Mouse (Mus musculus) midbrain, embryonic 16.5 days (tissue): Measurements from ENCODE around the gene Rpl21. TPM values are rescaled to one million over a fixed set of nuclear protein-coding genes. Genes with fewer than 3 reads are reported as not detected.

ENCODE experiments used
- ATAC-seq: fragments of 200-750 bp; cut with Nextera tagmentation; 2 replicates; pipeline ENCODE4 v1.8.0; 2017; ENCODE audit warnings: moderate TSS enrichment
- H3K27ac ChIP-seq: fragments of 300-500 bp; sonication (generic); 2 replicates; pipeline ENCODE4 v1.5.1; 2014; ENCODE audit warnings: mild to moderate bottlenecking, low read length, mixed read lengths
- H3K27me3 ChIP-seq: fragments of 300-500 bp; sonication (generic); 2 replicates; pipeline ENCODE4 v1.6.1; 2014; ENCODE audit warnings: low read depth, low read length, mixed read lengths; ENCODE audit not compliant: control insufficient read depth, insufficient read depth
- H3K36me3 ChIP-seq: fragments of 300-500 bp; sonication (generic); 2 replicates; pipeline ENCODE4 v1.6.1; 2014; ENCODE audit warnings: mild to moderate bottlenecking, low read length, moderate library complexity, mixed read lengths; ENCODE audit not compliant: control insufficient read depth, insufficient read depth
- H3K4me1 ChIP-seq: fragments of 300-500 bp; sonication (generic); 2 replicates; pipeline ENCODE4 v1.6.1; 2014; ENCODE audit warnings: mild to moderate bottlenecking, low read length, mixed read lengths; ENCODE audit not compliant: control insufficient read depth, insufficient read depth
- H3K4me2 ChIP-seq: fragments of 300-500 bp; sonication (generic); 2 replicates; pipeline ENCODE4 v1.6.1; 2014; ENCODE audit warnings: mild to moderate bottlenecking, low read length, mixed read lengths
- H3K4me3 ChIP-seq: fragments of 300-500 bp; sonication (generic); 2 replicates; pipeline ENCODE4 v1.5.1; 2014; ENCODE audit warnings: low read depth, mild to moderate bottlenecking, low read length, moderate library complexity, mixed read lengths
- H3K9ac ChIP-seq: fragments of 300-500 bp; sonication (generic); 2 replicates; pipeline ENCODE4 v1.6.1; 2014; ENCODE audit warnings: low read depth, low read length, mixed read lengths
- H3K9me3 ChIP-seq: fragments of 300-500 bp; sonication (generic); replicated peaks from 2 replicates; pipeline ENCODE4 v1.6.1; 2014; ENCODE audit warnings: mild to moderate bottlenecking, low read length, mixed read lengths; ENCODE audit not compliant: control insufficient read depth, poor library complexity, severe bottlenecking
- WGBS: fragments of 180-500 bp; shearing (Covaris S2); extraction: QIAGEN DNeasy Blood & Tissue Kit; methylation state at CpG from one replicate; pipeline ENCODE4 v1.1.7; 2014; 5-methylcytosine and 5-hydroxymethylcytosine counted together
- polyA plus RNA-seq: library from polyadenylated mRNA; unstranded; fragments of >200 nt; fragmentation: Nextera tagmentation; extraction: Ambion mirVana; gene quantifications from 2 replicates; pipeline ENCODE4 v1.2.1, GENCODE M21; 2015

Rpl21 gene
- polyA plus RNA-seq, 1 experiment from 2014 or later: 300 TPM

- Histone ChIP-seq H3K27me3 (no peaks in the 10 kb centered on the region), H3K4me2 (no peak overlapping the region)
- ATAC-seq: no peak
Measured at GRCm38 (mm10) chr5:146848936-146849582, 16.4 kb downstream of the Rpl21 start.

GRCm38 (mm10) chr5:146856106-146856505 lies 23.4 kb downstream of the Rpl21 start:
- H3K27ac ChIP-seq: no peak overlapping the region
- no peaks in the 10 kb centered on the region for H3K4me1 ChIP-seq
- H3K4me3 ChIP-seq: no peak overlapping the region
- no peak overlapping the region for H3K4me2 ChIP-seq
- no peaks in the 10 kb centered on the region for H3K36me3 ChIP-seq
- no peaks in the 10 kb centered on the region for H3K27me3 ChIP-seq
- ATAC-seq: no peak
- WGBS: 97% methylated on average over 3 of the region's 3 CpGs
- H3K9me3 ChIP-seq: no peaks in the 10 kb centered on the region
- H3K9ac ChIP-seq: no peak overlapping the region

More at GRCm38 (mm10) chr5:146848936-146849582, 16.4 kb downstream of the Rpl21 start:
- H3K4me1 ChIP-seq: peaks cover 10% of the 10 kb centered on the region
- no peak overlapping the region for H3K27ac ChIP-seq
- WGBS: 94% methylated on average over 4 of the region's 4 CpGs
- H3K9me3 ChIP-seq: no peaks in the 10 kb centered on the region
- H3K4me3 ChIP-seq: no peak overlapping the region
- H3K36me3 ChIP-seq: no peaks in the 10 kb centered on the region
- no peak overlapping the region for H3K9ac ChIP-seq

GRCm38 (mm10) chr5:146857620-146858019 lies 24.9 kb downstream of the Rpl21 start:
- Histone ChIP-seq H3K4me3 (no peak overlapping the region), H3K9me3 (no peaks in the 10 kb centered on the region), H3K27ac (no peak overlapping the region), H3K27me3 (no peaks in the 10 kb centered on the region), H3K4me2 (no peak overlapping the region), H3K9ac (no peak overlapping the region), H3K4me1 (no peaks in the 10 kb centered on the region), H3K36me3 (no peaks in the 10 kb centered on the region)
- no peak for ATAC-seq
- 82% methylated on average over 8 of the region's 8 CpGs for WGBS

GRCm38 (mm10) chr5:146858772-146859171 lies 26.1 kb downstream of the Rpl21 start:
- H3K27ac ChIP-seq: no peak overlapping the region
- no peak overlapping the region for H3K9ac ChIP-seq
- WGBS: 78% methylated on average over 9 of the region's 9 CpGs
- 0 out of 2 replicates have a peak, but pooled peaks have one; percentile 45 for ATAC-seq
- no peak overlapping the region for H3K4me2 ChIP-seq
- no peaks in the 10 kb centered on the region for H3K36me3 ChIP-seq
- no peaks in the 10 kb centered on the region for H3K27me3 ChIP-seq
- no peaks in the 10 kb centered on the region for H3K4me1 ChIP-seq
- no peak overlapping the region for H3K4me3 ChIP-seq
- H3K9me3 ChIP-seq: no peaks in the 10 kb centered on the region

- no peak overlapping the region for H3K4me3 ChIP-seq
- no peaks in the 10 kb centered on the region for H3K4me1 ChIP-seq
- H3K36me3 ChIP-seq: no peaks in the 10 kb centered on the region
- no peaks in the 10 kb centered on the region for H3K9me3 ChIP-seq
- H3K4me2 ChIP-seq: no peak overlapping the region
- ATAC-seq: no peak
- 74% methylated on average over 8 of the region's 8 CpGs for WGBS
- H3K9ac ChIP-seq: no peak overlapping the region
- no peaks in the 10 kb centered on the region for H3K27me3 ChIP-seq
- H3K27ac ChIP-seq: no peak overlapping the region
Measured at GRCm38 (mm10) chr5:146859246-146859645, 26.6 kb downstream of the Rpl21 start.

GRCm38 (mm10) chr5:146860222-146860998 lies 27.7 kb downstream of the Rpl21 start:
- no peak overlapping the region for H3K27ac ChIP-seq
- no peak overlapping the region for H3K9ac ChIP-seq
- ATAC-seq: no peak
- no peaks in the 10 kb centered on the region for H3K9me3 ChIP-seq
- 84% methylated on average over 18 of the region's 18 CpGs for WGBS
- H3K4me1 ChIP-seq: no peaks in the 10 kb centered on the region
- H3K27me3 ChIP-seq: no peaks in the 10 kb centered on the region
- no peaks in the 10 kb centered on the region for H3K36me3 ChIP-seq
- H3K4me2 ChIP-seq: no peak overlapping the region
- no peak overlapping the region for H3K4me3 ChIP-seq

GRCm38 (mm10) chr5:146861588-146861987 lies 28.9 kb downstream of the Rpl21 start:
- Histone ChIP-seq H3K9me3 (no peaks in the 10 kb centered on the region), H3K27me3 (no peaks in the 10 kb centered on the region), H3K4me1 (no peaks in the 10 kb centered on the region), H3K4me3 (no peak overlapping the region), H3K4me2 (no peak overlapping the region), H3K9ac (no peak overlapping the region), H3K36me3 (no peaks in the 10 kb centered on the region), H3K27ac (no peak overlapping the region; the same call in 1 of the 2 replicates)
- no peak for ATAC-seq
- WGBS: 41% methylated on average over 7 of the region's 7 CpGs

- no peak overlapping the region for H3K4me2 ChIP-seq
- no peak overlapping the region for H3K27ac ChIP-seq
- no peak overlapping the region for H3K4me3 ChIP-seq
- H3K36me3 ChIP-seq: no peaks in the 10 kb centered on the region
- no peak overlapping the region for H3K9ac ChIP-seq
- H3K27me3 ChIP-seq: no peaks in the 10 kb centered on the region
- H3K4me1 ChIP-seq: 0 out of 2 replicates have a peak, but pooled peaks cover 4% of the 10 kb centered on the region
- H3K9me3 ChIP-seq: no peaks in the 10 kb centered on the region
- ATAC-seq: no peak
- 82% methylated on average over 4 of the region's 4 CpGs for WGBS
Measured at GRCm38 (mm10) chr5:146865511-146865910, 32.8 kb downstream of the Rpl21 start.

GRCm38 (mm10) chr5:146866277-146866676 lies 33.6 kb downstream of the Rpl21 start:
- no peaks in the 10 kb centered on the region for H3K27me3 ChIP-seq
- no peak for ATAC-seq
- WGBS: 98% methylated on average over 2 of the region's 2 CpGs
- no peak overlapping the region for H3K9ac ChIP-seq
- no peaks in the 10 kb centered on the region for H3K36me3 ChIP-seq
- H3K9me3 ChIP-seq: no peaks in the 10 kb centered on the region
- no peak overlapping the region for H3K4me3 ChIP-seq
- no peak overlapping the region for H3K27ac ChIP-seq
- 0 out of 2 replicates have a peak, but pooled peaks cover 4% of the 10 kb centered on the region for H3K4me1 ChIP-seq
- no peak overlapping the region for H3K4me2 ChIP-seq
